Mouse (Mus musculus): ENCODE results near the gene Slc22a3.

The Slc22a3 gene

GRCm38 (mm10) chr17:12372021-12372420 lies 135.5 kb downstream of the Slc22a3 start:
- CTCF ChIA-PET: interaction anchor here in 3 of 4 experiments (0.6 to 2.8 kb wide), 12 partner anchors 11 to 336 kb away, joined by 3 to 10 read pairs (median 3); partner anchors contain the start of gene Map3k4 (in 1 of the 3)
- POLR2A ChIA-PET: interaction anchor here in 1 of 4 experiments (1.4 kb wide), 1 partner anchor 149 kb away, joined by 3 read pairs; no protein-coding TSS in a partner anchor

GRCm38 (mm10) chr17:12371310-12371925 lies 136.1 kb downstream of the Slc22a3 start:
- ChIA-PET POLR2A (interaction anchor here in 2 of 4 experiments (1.4 to 1.7 kb wide), 3 partner anchors 53 to 148 kb away, joined by 3 to 4 read pairs (median 4); partner anchors contain the start of gene Map3k4 (in 2 of the 2)), CTCF (interaction anchor here (0.6 to 2.8 kb wide), 14 partner anchors 10 to 340 kb away, joined by 3 to 10 read pairs (median 3); partner anchors contain the start of gene Map3k4 (in 1 of the 4))

GRCm38 (mm10) chr17:12370289-12370688 lies 137.2 kb downstream of the Slc22a3 start:
- CTCF ChIA-PET: interaction anchor here in 3 of 4 experiments (0.7 to 2.8 kb wide), 13 partner anchors 14 to 339 kb away, joined by 3 to 10 read pairs (median 3); no protein-coding TSS in a partner anchor
- POLR2A ChIA-PET: interaction anchor here in 2 of 4 experiments (0.5 to 1.7 kb wide), 6 partner anchors 52 to 829 kb away, joined by 3 to 5 read pairs (median 4); partner anchors contain the start of gene Map3k4 (in 2 of the 2)

GRCm38 (mm10) chr17:12369393-12369792 lies 138.1 kb downstream of the Slc22a3 start:
- ChIA-PET CTCF (interaction anchor here in 3 of 4 experiments (0.7 to 2.8 kb wide), 7 partner anchors 20 to 333 kb away, joined by 3 to 10 read pairs (median 4); no protein-coding TSS in a partner anchor), POLR2A (interaction anchor here in 3 of 4 experiments (0.5 to 1.5 kb wide), 6 partner anchors 61 to 830 kb away, joined by 3 to 5 read pairs (median 4); no protein-coding TSS in a partner anchor)
